Mouse (Mus musculus): ENCODE data around the gene Rtn4rl1. TPM values are rescaled to one million over a fixed set of nuclear protein-coding genes. Genes with fewer than 3 reads are reported as not detected.

The Rtn4rl1 gene
- polyA plus RNA-seq, 1 experiment = not detected

DNA sequence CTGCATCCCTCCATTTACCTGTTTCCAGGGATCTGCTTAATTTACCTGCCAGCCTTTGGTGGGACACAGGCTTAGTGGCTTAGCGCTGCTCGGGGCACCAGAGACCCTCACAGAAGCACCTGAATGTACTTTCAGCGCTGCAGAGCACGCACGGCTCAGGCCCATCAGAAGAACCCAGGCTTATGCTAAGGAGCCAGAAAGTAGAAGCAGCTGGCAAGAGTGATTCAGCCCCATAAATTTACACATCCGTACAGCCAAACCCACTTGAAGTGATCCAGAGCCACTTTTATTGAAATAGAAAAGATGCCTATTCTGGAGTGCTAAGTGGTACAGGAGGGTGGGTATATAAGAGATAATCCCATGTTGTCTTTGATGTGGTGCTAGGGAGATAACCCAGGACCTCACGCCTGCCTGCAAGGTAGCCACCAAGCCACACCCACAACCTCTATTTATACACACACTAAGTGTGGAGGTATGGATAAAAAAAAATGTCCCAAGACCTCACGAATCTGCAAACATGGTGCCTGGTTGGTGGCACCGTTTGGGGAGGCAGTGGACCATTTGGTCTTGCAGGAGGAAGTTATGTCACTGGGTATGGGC lies 102.9 kb downstream of the Rtn4rl1 start:
- H3K4me3 ChIP-seq (ENCODE audit: insufficient read depth, low read depth, low read length) = no peak overlapping the region
- peaks cover 31% of the 10 kb centered on the region for H3K4me1 ChIP-seq (ENCODE audit: control insufficient read depth, insufficient read depth, low read length)
- WGBS = 69% methylated on average over 9 of the region's 9 CpGs
- H3K27ac ChIP-seq (ENCODE audit: insufficient read depth, low read depth, low read length) = no peak overlapping the region
- TF ChIP-seq CTCF (IDR thresholded peaks at IDR 0.05; ENCODE audit: insufficient read depth, low read depth, low read length) = no peak
- TF ChIP-seq POLR2A (IDR thresholded peaks at IDR 0.05; ENCODE audit: insufficient read depth, low read depth, low read length) = no peak

- WGBS = 81% methylated on average over 9 of the region's 9 CpGs
- H3K27ac ChIP-seq (ENCODE audit: insufficient read depth, low read depth, low read length) = no peak overlapping the region
- H3K4me3 ChIP-seq (ENCODE audit: insufficient read depth, low read depth, low read length) = no peak overlapping the region
- H3K4me1 ChIP-seq (ENCODE audit: control insufficient read depth, insufficient read depth, low read length) = peaks cover 29% of the 10 kb centered on the region
- TF ChIP-seq CTCF (IDR thresholded peaks at IDR 0.05; ENCODE audit: insufficient read depth, low read depth, low read length) (no peak), POLR2A (IDR thresholded peaks at IDR 0.05; ENCODE audit: insufficient read depth, low read depth, low read length) (no peak)
These were observed 104.0 kb downstream of the Rtn4rl1 start for GRCm38 (mm10) chr11:75297631-75298030.

GRCm38 (mm10) chr11:75298491-75298890 lies 104.9 kb downstream of the Rtn4rl1 start:
- no peak for TF ChIP-seq CTCF (IDR thresholded peaks at IDR 0.05; ENCODE audit: insufficient read depth, low read depth, low read length)
- TF ChIP-seq POLR2A (IDR thresholded peaks at IDR 0.05; ENCODE audit: insufficient read depth, low read depth, low read length) = no peak
- 63% methylated on average over 11 of the region's 11 CpGs for WGBS
- no peak overlapping the region for H3K4me3 ChIP-seq (ENCODE audit: insufficient read depth, low read depth, low read length)
- no peak overlapping the region for H3K27ac ChIP-seq (ENCODE audit: insufficient read depth, low read depth, low read length)
- peaks cover 27% of the 10 kb centered on the region for H3K4me1 ChIP-seq (ENCODE audit: control insufficient read depth, insufficient read depth, low read length)

DNA sequence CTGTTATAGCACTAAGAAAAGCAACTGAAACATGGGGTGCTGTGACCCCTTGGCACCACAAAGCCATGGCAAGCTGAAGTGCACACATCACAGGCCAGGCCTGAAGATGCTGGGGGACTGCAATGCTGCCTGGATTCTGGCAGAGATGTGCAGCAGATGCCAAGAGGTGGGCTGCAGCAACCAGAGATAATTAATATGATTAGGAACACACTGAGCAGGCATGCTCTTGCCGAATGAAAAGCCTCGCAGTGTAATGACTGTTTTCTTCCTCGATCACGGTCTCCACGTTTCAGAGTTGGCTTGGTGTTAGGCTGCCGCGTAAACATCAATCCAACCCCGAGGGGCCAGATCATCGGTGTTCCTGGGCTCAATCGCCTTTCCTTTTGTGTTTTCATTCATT lies 106.2 kb downstream of the Rtn4rl1 start:
- no peak overlapping the region for H3K27ac ChIP-seq (ENCODE audit: insufficient read depth, low read depth, low read length)
- H3K4me1 ChIP-seq (ENCODE audit: control insufficient read depth, insufficient read depth, low read length) = peaks cover 17% of the 10 kb centered on the region
- TF ChIP-seq POLR2A (IDR thresholded peaks at IDR 0.05; ENCODE audit: insufficient read depth, low read depth, low read length) (no peak), CTCF (IDR thresholded peaks at IDR 0.05; ENCODE audit: insufficient read depth, low read depth, low read length) (no peak)
- WGBS = 41% methylated on average over 10 of the region's 10 CpGs
- no peak overlapping the region for H3K4me3 ChIP-seq (ENCODE audit: insufficient read depth, low read depth, low read length)

GRCm38 (mm10) chr11:75300954-75301353 lies 107.4 kb downstream of the Rtn4rl1 start:
- no peak overlapping the region for H3K4me3 ChIP-seq (ENCODE audit: insufficient read depth, low read depth, low read length)
- WGBS = 85% methylated on average over 9 of the region's 9 CpGs
- no peak overlapping the region for H3K27ac ChIP-seq (ENCODE audit: insufficient read depth, low read depth, low read length)
- H3K4me1 ChIP-seq (ENCODE audit: control insufficient read depth, insufficient read depth, low read length) = peaks cover 14% of the 10 kb centered on the region; the same call in 1 of the 2 replicates
- TF ChIP-seq POLR2A (IDR thresholded peaks at IDR 0.05; ENCODE audit: insufficient read depth, low read depth, low read length) (no peak), CTCF (IDR thresholded peaks at IDR 0.05; ENCODE audit: insufficient read depth, low read depth, low read length) (no peak)

- H3K27ac ChIP-seq (ENCODE audit: insufficient read depth, low read depth, low read length) = no peak overlapping the region
- WGBS = 94% methylated on average over 9 of the region's 9 CpGs
- no peak overlapping the region for H3K4me3 ChIP-seq (ENCODE audit: insufficient read depth, low read depth, low read length)
- TF ChIP-seq CTCF (IDR thresholded peaks at IDR 0.05; ENCODE audit: insufficient read depth, low read depth, low read length) (no peak), POLR2A (IDR thresholded peaks at IDR 0.05; ENCODE audit: insufficient read depth, low read depth, low read length) (no peak)
- H3K4me1 ChIP-seq (ENCODE audit: control insufficient read depth, insufficient read depth, low read length) = peaks cover 6% of the 10 kb centered on the region; the same call in 1 of the 2 replicates
These were observed 111.2 kb downstream of the Rtn4rl1 start for GRCm38 (mm10) chr11:75304797-75305196.

GRCm38 (mm10) chr11:75308650-75309049 lies 115.1 kb downstream of the Rtn4rl1 start:
- H3K27ac ChIP-seq (ENCODE audit: insufficient read depth, low read depth, low read length) = no peak overlapping the region
- WGBS = 87% methylated on average over 4 of the region's 4 CpGs

GRCm38 (mm10) chr11:75310813-75311212 lies 117.2 kb downstream of the Rtn4rl1 start:
- no peaks in the 10 kb centered on the region for H3K4me1 ChIP-seq (ENCODE audit: control insufficient read depth, insufficient read depth, low read length)
- TF ChIP-seq POLR2A (IDR thresholded peaks at IDR 0.05; ENCODE audit: insufficient read depth, low read depth, low read length) (no peak), CTCF (IDR thresholded peaks at IDR 0.05; ENCODE audit: insufficient read depth, low read depth, low read length) (no peak)
- H3K4me3 ChIP-seq (ENCODE audit: insufficient read depth, low read depth, low read length) = no peak overlapping the region
- H3K27ac ChIP-seq (ENCODE audit: insufficient read depth, low read depth, low read length) = no peak overlapping the region
- 96% methylated on average over 8 of the region's 8 CpGs for WGBS

More at GRCm38 (mm10) chr11:75308650-75309049, 115.1 kb downstream of the Rtn4rl1 start:
- TF ChIP-seq POLR2A (IDR thresholded peaks at IDR 0.05; ENCODE audit: insufficient read depth, low read depth, low read length) (no peak), CTCF (IDR thresholded peaks at IDR 0.05; ENCODE audit: insufficient read depth, low read depth, low read length) (no peak)
- H3K4me3 ChIP-seq (ENCODE audit: insufficient read depth, low read depth, low read length) = no peak overlapping the region
- no peaks in the 10 kb centered on the region for H3K4me1 ChIP-seq (ENCODE audit: control insufficient read depth, insufficient read depth, low read length)

DNA sequence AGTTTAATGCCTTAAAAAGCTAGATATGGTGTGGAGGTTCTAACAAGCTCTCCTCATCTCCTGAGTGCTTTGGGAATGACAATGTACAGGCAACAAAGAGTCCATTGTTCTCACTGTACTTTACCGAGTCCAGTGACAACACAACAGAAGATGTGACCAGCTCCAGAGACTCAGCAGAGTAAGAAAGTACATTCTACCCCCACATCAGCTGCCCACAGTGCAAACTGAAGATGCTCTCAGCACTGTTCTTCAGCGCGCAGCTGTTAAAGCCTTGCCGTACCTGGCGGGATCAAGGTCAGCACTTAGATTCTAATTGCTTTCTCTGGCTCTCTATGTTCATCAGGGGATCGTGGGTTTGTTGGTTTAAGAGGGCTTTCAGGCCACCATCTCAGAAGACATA lies 118.2 kb downstream of the Rtn4rl1 start:
- no peaks in the 10 kb centered on the region for H3K4me1 ChIP-seq (ENCODE audit: control insufficient read depth, insufficient read depth, low read length)
- no peak overlapping the region for H3K4me3 ChIP-seq (ENCODE audit: insufficient read depth, low read depth, low read length)
- H3K27ac ChIP-seq (ENCODE audit: insufficient read depth, low read depth, low read length) = no peak overlapping the region
- TF ChIP-seq CTCF (IDR thresholded peaks at IDR 0.05; ENCODE audit: insufficient read depth, low read depth, low read length) (no peak), POLR2A (IDR thresholded peaks at IDR 0.05; ENCODE audit: insufficient read depth, low read depth, low read length) (no peak)
- 88% methylated on average over 6 of the region's 6 CpGs for WGBS

Measured in olfactory bulb, adult 2 months (tissue).